ENCODE assay signal across 27 mouse cellular contexts in the genomic region with DNA sequence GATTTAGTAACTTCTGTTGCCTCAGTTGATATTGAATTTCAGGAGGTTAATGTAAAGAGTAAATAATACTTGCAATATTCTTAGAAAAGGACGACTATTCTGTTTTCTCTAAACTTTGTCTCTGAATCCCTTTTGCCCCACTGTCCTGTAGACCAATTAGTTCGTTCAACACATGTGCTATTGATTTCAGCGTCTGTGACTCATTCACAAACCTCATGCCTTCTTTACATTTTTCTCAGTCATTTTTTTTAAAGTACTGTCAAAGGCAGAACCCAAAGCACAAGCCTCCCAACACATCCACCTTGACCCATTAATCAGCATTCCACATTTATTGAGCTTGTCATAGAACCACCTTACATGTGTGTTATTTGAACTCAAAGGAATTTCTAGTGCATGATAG.
"Had no signal": no experiment of that assay in that cellular context is flagged by ENCODE, and none has a peak within 500 bp of the region (broad histone marks: within the 10 kb centered on the region; RNA-seq: fewer than 3 reads in every experiment).

No protein-coding gene starts in this region.

- DNase-seq: cerebellum, adult 9-11 months; cerebellum, postnatal 10 days; cerebellum, postnatal 14 days; cerebellum, postnatal 25 days; cerebellum, postnatal 36 days; embryo, embryonic 11 days; forebrain, postnatal 0 days; gastrocnemius, adult 2 months; gastrocnemius, postnatal 10 days; gastrocnemius, postnatal 14 days; gastrocnemius, postnatal 25 days; gastrocnemius, postnatal 36 days; heart, adult 11 months; heart, adult 18-20 months; heart, adult 2 months had no signal

- H3K9me3 ChIP-seq: embryonic facial prominence, embryonic 12.5 days; embryonic facial prominence, embryonic 13.5 days; embryonic facial prominence, embryonic 15.5 days; forebrain, embryonic 10.5 days; forebrain, embryonic 13.5 days; forebrain, embryonic 15.5 days; heart, embryonic 10.5 days; heart, embryonic 12.5 days had no signal

- H3K27me3 ChIP-seq: embryonic facial prominence, embryonic 12.5 days; embryonic facial prominence, embryonic 13.5 days; embryonic facial prominence, embryonic 15.5 days; forebrain, embryonic 13.5 days; forebrain, embryonic 15.5 days; heart, embryonic 12.5 days had no signal

- H3K4me2 ChIP-seq: embryonic facial prominence, embryonic 12.5 days; embryonic facial prominence, embryonic 13.5 days; embryonic facial prominence, embryonic 15.5 days; forebrain, embryonic 13.5 days; forebrain, embryonic 15.5 days; heart, embryonic 11.5 days; heart, embryonic 12.5 days had no signal

- H3K4me3 ChIP-seq: embryonic facial prominence, embryonic 12.5 days; embryonic facial prominence, embryonic 13.5 days; embryonic facial prominence, embryonic 15.5 days; erythroblast, embryonic 14.5 days; forebrain, embryonic 10.5 days; forebrain, embryonic 13.5 days; forebrain, embryonic 15.5 days; gastrocnemius, adult 2 months; heart, adult 2 months; heart, embryonic 10.5 days; heart, embryonic 12.5 days had no signal

- H3K36me3 ChIP-seq: embryonic facial prominence, embryonic 12.5 days; embryonic facial prominence, embryonic 13.5 days; embryonic facial prominence, embryonic 15.5 days; forebrain, embryonic 10.5 days; forebrain, embryonic 15.5 days; heart, embryonic 10.5 days; heart, embryonic 12.5 days had no signal

- ATAC-seq: forebrain, embryonic 13.5 days; forebrain, embryonic 14.5 days; forebrain, embryonic 15.5 days; forebrain, embryonic 16.5 days; forebrain, postnatal 0 days had no signal

- H3K27ac ChIP-seq: embryonic facial prominence, embryonic 12.5 days; embryonic facial prominence, embryonic 13.5 days; embryonic facial prominence, embryonic 15.5 days; forebrain, embryonic 10.5 days; forebrain, embryonic 13.5 days; forebrain, embryonic 15.5 days; gastrocnemius, adult 2 months; heart, adult 2 months; heart, embryonic 10.5 days had no signal

- H3K4me1 ChIP-seq: embryonic facial prominence, embryonic 12.5 days; embryonic facial prominence, embryonic 13.5 days; embryonic facial prominence, embryonic 15.5 days; forebrain, embryonic 10.5 days; forebrain, embryonic 13.5 days; forebrain, embryonic 15.5 days; heart, embryonic 10.5 days; heart, embryonic 12.5 days had no signal

- H3K9ac ChIP-seq: embryonic facial prominence, embryonic 12.5 days; embryonic facial prominence, embryonic 13.5 days; embryonic facial prominence, embryonic 15.5 days; forebrain, embryonic 13.5 days; forebrain, embryonic 15.5 days; forebrain, postnatal 0 days; heart, embryonic 12.5 days had no signal
